In the genomic region with DNA sequence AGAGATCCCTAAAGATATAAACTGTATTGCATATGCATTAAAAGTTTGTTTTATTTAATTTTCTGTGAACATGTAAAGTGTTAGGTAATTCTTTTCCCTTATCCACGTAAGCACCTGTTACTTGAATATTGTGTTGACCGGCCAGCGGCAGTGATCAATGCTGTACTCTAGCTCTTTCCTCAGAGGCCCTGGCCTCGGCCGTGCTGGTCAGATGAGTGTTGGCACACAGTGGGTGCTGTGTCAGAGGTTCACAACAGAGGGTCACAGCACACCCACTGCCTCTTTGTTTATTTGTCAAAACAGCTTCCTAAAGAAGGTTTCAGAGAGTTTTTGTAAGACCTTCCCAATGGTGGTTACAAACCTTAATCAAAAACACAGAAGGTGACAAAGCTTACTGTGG, we compare ENCODE assay signal across 16 mouse cellular contexts.
"Had no signal": no experiment of that assay in that cellular context is flagged by ENCODE, and none has a peak within 500 bp of the region (broad histone marks: within the 10 kb centered on the region; RNA-seq: fewer than 3 reads in every experiment).

No protein-coding gene starts in this region.

- H3K27me3 ChIP-seq: neural tube, embryonic 13.5 days; neural tube, embryonic 15.5 days; stomach, embryonic 15.5 days had no signal

- H3K4me2 ChIP-seq: neural tube, embryonic 13.5 days; neural tube, embryonic 15.5 days; stomach, embryonic 15.5 days had no signal

- H3K27ac ChIP-seq: neural tube, embryonic 13.5 days; neural tube, embryonic 15.5 days; stomach, embryonic 15.5 days; stomach, postnatal 0 days had no signal

- H3K9ac ChIP-seq: neural tube, embryonic 13.5 days; neural tube, embryonic 15.5 days; stomach, embryonic 15.5 days had no signal

- H3K4me1 ChIP-seq: neural tube, embryonic 13.5 days; neural tube, embryonic 15.5 days; stomach, embryonic 15.5 days had no signal

- H3K9me3 ChIP-seq: neural tube, embryonic 13.5 days; neural tube, embryonic 15.5 days; stomach, embryonic 15.5 days had no signal

- H3K4me3 ChIP-seq: neural tube, embryonic 13.5 days; neural tube, embryonic 15.5 days; stomach, embryonic 15.5 days had no signal

- DNase-seq: retina, postnatal 1 day; right cerebral cortex, adult 18-20 months; right cerebral cortex, postnatal 14 days; right cerebral cortex, postnatal 25 days; right cerebral cortex, postnatal 4 days; spleen, adult 18-20 months; thymus, adult 18-20 months; thymus, adult 2 months; thymus, postnatal 14 days; thymus, postnatal 25 days; thymus, postnatal 36 days; thymus, postnatal 4 days had no signal
